Mouse (Mus musculus): Measurements from ENCODE around the gene Rimkla. TPM values are rescaled to one million over a fixed set of nuclear protein-coding genes. Genes with fewer than 3 reads are reported as not detected.

Gene Rimkla
- polyA plus RNA-seq, 1 experiment from 2014 or later = 0.12 TPM

- ChIA-PET POLR2A (no interaction called here), CTCF (no interaction called here)
- H3K27me3 ChIP-seq = no peaks in the 10 kb centered on the region
- ATAC-seq (no peak), DNase-seq (ENCODE audit: low read depth, low spot score) (no peak)
- in situ Hi-C loops (cut with MboI; ENCODE audit: low pct_unique_long_range_greater_than_20kb) = no loop called here
- no peak for TF ChIP-seq CTCF (IDR thresholded peaks at IDR 0.05)
These were observed 44.6 kb downstream of the Rimkla start for GRCm38 (mm10) chr4:119447786-119448185.

GRCm38 (mm10) chr4:119447261-119447660 lies 45.2 kb downstream of the Rimkla start:
- DNase-seq (ENCODE audit: low read depth, low spot score) (no peak), ATAC-seq (no peak)
- no peaks in the 10 kb centered on the region for H3K27me3 ChIP-seq
- ChIA-PET POLR2A (no interaction called here), CTCF (no interaction called here)
- no peak for TF ChIP-seq CTCF (IDR thresholded peaks at IDR 0.05)
- in situ Hi-C loops (cut with MboI; ENCODE audit: low pct_unique_long_range_greater_than_20kb) = no loop called here

GRCm38 (mm10) chr4:119442539-119442938 lies 49.9 kb downstream of the Rimkla start:
- in situ Hi-C loops (cut with MboI; ENCODE audit: low pct_unique_long_range_greater_than_20kb) = no loop called here

DNA sequence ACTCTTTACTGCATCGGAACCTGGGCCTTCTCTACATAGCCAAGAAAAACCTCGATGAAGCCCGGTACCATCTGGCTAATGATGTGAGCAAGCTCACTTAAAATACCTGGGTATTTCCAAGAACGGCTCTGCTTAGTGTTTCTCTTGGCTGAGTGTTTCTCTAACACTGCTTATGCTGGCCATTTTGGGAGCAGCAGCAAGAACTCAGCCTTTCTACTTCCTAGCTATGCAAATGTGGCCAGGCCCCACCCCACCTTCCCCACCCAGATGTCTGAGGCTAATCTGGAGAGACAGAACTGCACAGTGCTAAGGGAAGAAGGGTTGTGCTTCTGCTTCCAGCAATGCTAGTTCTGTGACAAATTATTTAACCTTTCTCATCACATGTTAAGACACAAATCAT lies 50.6 kb downstream of the Rimkla start:
- no peak for TF ChIP-seq CTCF (IDR thresholded peaks at IDR 0.05)
- ChIA-PET CTCF (no interaction called here), POLR2A (no interaction called here)
- no peak for DNase-seq (ENCODE audit: low read depth, low spot score)
- in situ Hi-C loops (cut with MboI; ENCODE audit: low pct_unique_long_range_greater_than_20kb) = no loop called here
- ATAC-seq = no peak
- H3K27me3 ChIP-seq = no peaks in the 10 kb centered on the region

More at GRCm38 (mm10) chr4:119442539-119442938, 49.9 kb downstream of the Rimkla start:
- no peak for TF ChIP-seq CTCF (IDR thresholded peaks at IDR 0.05)
- no peaks in the 10 kb centered on the region for H3K27me3 ChIP-seq
- DNase-seq (ENCODE audit: low read depth, low spot score) (no peak), ATAC-seq (no peak)
- POLR2A ChIA-PET = no interaction called here
- CTCF ChIA-PET = no interaction called here

DNA sequence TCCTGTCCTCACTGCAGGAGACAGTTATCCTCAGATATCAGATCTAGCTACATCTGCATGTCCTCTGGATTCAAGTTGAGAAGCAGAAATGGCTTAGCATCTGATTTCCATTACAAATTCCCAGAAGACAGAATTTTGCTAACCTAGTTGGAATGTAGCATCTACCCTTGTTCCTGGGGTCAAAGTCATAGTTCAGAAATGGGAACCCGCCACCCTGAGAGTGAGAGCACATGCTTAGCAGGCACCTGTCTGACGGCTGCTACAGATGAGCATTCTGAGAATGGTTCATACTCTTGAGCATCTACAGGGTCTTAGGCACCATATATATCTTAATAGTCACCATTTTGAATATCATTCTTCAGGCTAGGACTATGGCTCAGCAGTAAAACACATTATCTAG lies 54.5 kb downstream of the Rimkla start:
- no peak for TF ChIP-seq CTCF (IDR thresholded peaks at IDR 0.05)
- POLR2A ChIA-PET = no interaction called here
- in situ Hi-C loops (cut with MboI; ENCODE audit: low pct_unique_long_range_greater_than_20kb) = loop anchor here (10.0 kb wide), 2 partner anchors 87 to 197 kb away; partner anchors contain the start of gene Guca2a
- ATAC-seq = no peak
- H3K27me3 ChIP-seq = no peaks in the 10 kb centered on the region
- no peak for DNase-seq (ENCODE audit: low read depth, low spot score)
- CTCF ChIA-PET = no interaction called here

DNA sequence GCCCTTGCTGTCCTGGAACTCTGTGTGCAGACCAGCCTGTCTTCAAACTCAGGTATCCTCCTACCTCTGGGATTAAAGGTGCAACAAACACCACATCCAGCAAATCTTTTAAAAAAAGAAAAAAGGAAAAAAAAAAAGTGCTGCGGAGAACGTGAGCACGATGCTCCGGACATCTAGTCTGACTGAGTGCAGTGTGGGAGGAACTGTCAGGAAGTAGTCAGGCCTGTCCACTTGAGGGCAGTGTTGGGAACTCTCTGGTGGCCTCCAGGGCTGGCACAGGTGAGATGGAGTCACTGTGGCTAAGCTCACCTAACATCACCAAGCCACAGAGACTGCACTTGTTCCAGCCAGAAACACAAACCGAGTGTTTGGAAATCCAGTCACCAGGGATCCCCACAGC lies 61.8 kb downstream of the Rimkla start:
- DNase-seq (ENCODE audit: low read depth, low spot score) = no peak
- ChIA-PET POLR2A (no interaction called here), CTCF (interaction anchor here (1.0 to 1.5 kb wide), 3 partner anchors 82 to 378 kb away, joined by 3 read pairs; no protein-coding TSS in a partner anchor)
- ATAC-seq = no peak
- in situ Hi-C loops (cut with MboI; ENCODE audit: low pct_unique_long_range_greater_than_20kb) = loop anchor here (10.0 kb wide), 2 partner anchors 94 to 204 kb away; partner anchors contain the start of gene Guca2a
- no peaks in the 10 kb centered on the region for H3K27me3 ChIP-seq
- peak; percentile 58 for TF ChIP-seq CTCF (IDR thresholded peaks at IDR 0.05)

DNA sequence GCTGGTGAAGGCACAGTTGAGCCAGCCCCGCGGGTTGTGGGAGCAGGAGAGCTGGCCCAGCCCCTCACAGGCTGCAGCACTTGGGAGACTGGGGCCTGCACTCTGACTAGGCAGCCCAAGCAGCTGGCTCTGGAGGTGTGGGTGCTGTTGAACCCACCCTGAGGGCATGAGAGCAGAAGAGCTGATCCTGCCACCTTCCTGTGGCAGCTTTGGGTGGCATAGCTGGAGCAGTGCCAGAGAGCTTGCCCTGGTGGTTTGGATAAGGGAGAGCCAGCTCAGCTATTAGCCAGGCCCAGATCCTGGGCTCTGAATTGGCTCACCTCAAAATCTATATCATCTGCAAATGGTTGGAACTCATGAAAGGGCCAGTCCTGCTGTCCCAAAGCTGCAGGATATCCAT lies 64.7 kb downstream of the Rimkla start:
- H3K27me3 ChIP-seq = no peaks in the 10 kb centered on the region
- DNase-seq (ENCODE audit: low read depth, low spot score) (no peak), ATAC-seq (no peak)
- ChIA-PET POLR2A (no interaction called here), CTCF (no interaction called here)
- no peak for TF ChIP-seq CTCF (IDR thresholded peaks at IDR 0.05)
- in situ Hi-C loops (cut with MboI; ENCODE audit: low pct_unique_long_range_greater_than_20kb) = loop anchor here (10.0 kb wide), 1 partner anchor 237 kb away; no protein-coding TSS in a partner anchor

DNA sequence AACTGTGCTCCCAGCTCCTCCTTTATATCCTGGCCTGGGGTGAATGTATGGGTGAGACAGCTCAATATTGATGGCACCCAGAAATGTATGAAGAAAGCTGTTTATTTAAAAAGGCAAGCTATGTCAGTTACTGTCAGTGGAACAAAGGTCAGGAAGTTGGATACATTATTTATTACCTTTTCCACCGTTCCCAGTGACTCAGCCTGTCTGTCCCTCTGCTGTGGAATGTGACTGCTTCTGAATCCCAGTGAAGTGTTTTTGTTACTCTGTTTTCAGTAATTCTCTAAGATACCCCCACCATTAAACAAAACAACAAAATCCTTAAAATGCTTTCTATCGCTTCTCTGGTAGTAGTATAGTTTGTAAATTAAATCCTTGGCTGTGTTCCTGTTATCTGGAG lies 66.8 kb downstream of the Rimkla start:
- in situ Hi-C loops (cut with MboI; ENCODE audit: low pct_unique_long_range_greater_than_20kb) = loop anchor here (10.0 kb wide), 1 partner anchor 239 kb away; no protein-coding TSS in a partner anchor
- ATAC-seq (no peak), DNase-seq (ENCODE audit: low read depth, low spot score) (no peak)
- POLR2A ChIA-PET = no interaction called here
- CTCF ChIA-PET = no interaction called here
- no peaks in the 10 kb centered on the region for H3K27me3 ChIP-seq
- no peak for TF ChIP-seq CTCF (IDR thresholded peaks at IDR 0.05)

- in situ Hi-C loops (cut with MboI; ENCODE audit: low pct_unique_long_range_greater_than_20kb) = loop anchor here (10.0 kb wide), 1 partner anchor 240 kb away; no protein-coding TSS in a partner anchor
- CTCF ChIA-PET = no interaction called here
- H3K27me3 ChIP-seq = no peaks in the 10 kb centered on the region
- no peak for TF ChIP-seq CTCF (IDR thresholded peaks at IDR 0.05)
- ATAC-seq (no peak), DNase-seq (ENCODE audit: low read depth, low spot score) (no peak)
- POLR2A ChIA-PET = no interaction called here
These were observed 67.4 kb downstream of the Rimkla start for GRCm38 (mm10) chr4:119425077-119425476.

DNA sequence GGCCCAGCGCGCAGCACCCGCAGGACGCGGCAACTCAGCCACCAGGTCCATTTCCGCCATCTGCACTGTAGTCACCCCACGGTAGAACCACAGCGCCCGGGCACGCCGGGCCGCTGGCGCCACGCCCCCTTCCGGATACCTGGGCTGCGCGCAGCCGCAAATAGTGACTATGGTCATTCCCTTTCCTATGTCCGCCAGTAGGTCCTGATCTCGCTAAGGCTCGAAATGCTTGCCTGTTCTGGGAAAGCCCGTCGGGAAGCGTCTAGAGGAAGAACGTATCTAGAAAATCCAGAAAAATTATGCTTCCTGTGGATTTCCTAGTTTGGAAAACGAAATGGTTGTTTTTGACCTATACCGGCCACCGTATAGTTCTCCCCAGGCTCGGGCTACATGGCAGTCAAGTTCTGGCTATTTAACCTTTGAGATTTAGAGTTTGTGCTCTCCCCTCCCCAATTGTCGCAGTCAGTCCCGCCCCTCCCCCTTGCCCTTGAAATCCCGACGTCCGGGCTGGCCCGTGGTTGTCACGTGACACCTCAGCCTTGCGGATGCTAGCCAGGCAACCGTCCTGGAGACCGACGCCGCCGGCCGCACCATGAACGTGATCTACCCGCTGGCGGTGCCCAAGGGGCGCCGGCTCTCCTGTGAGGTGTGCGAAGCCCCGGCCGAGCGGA lies 70.0 kb downstream of the Rimkla start, which contains the start of the genes Ppcs and Zmynd12:
Gene Ppcs, minus strand, starts transcription at position 127 of the 671 bp plus-strand sequence.
Gene Zmynd12, plus strand, starts transcription at position 521 of the 671 bp plus-strand sequence.
- no peak for TF ChIP-seq CTCF (IDR thresholded peaks at IDR 0.05)
- ATAC-seq (peak; percentile 87), DNase-seq (ENCODE audit: low read depth, low spot score) (peak; percentile 78)
- no peaks in the 10 kb centered on the region for H3K27me3 ChIP-seq
- in situ Hi-C loops (cut with MboI; ENCODE audit: low pct_unique_long_range_greater_than_20kb) = loop anchor here (10.0 kb wide), 1 partner anchor 242 kb away; no protein-coding TSS in a partner anchor
- CTCF ChIA-PET = no interaction called here
- POLR2A ChIA-PET = no interaction called here

GRCm38 (mm10) chr4:119421921-119422293 lies 70.5 kb downstream of the Rimkla start:
- CTCF ChIA-PET = no interaction called here
- DNase-seq (ENCODE audit: low read depth, low spot score) = no peak
- peak; percentile 32 for ATAC-seq

More at GRCm38 (mm10) chr4:119421921-119422293, 70.5 kb downstream of the Rimkla start:
- H3K27me3 ChIP-seq = no peaks in the 10 kb centered on the region
- TF ChIP-seq CTCF (IDR thresholded peaks at IDR 0.05) = no peak
- in situ Hi-C loops (cut with MboI; ENCODE audit: low pct_unique_long_range_greater_than_20kb) = loop anchor here (10.0 kb wide), 1 partner anchor 243 kb away; no protein-coding TSS in a partner anchor
- POLR2A ChIA-PET = no interaction called here
